Mouse (Mus musculus) spleen, postnatal 10 days (tissue): ENCODE results near the gene Gm28047.

Experiments
- DNase-seq, 2 experiments: peaks; one replicate each; pipeline ENCODE4 v3.0.0; 2021 to 2022; ENCODE audit warnings: low spot score in 2 of 2

Gm28047 gene

GRCm38 (mm10) chr15:102516728-102517404 is 108.0 kb downstream of the Gm28047 start, which contains the start of gene Map3k12:
Map3k12 (minus strand) TSS chr15:102517064.
- peak; percentile 62 to 65 for DNase-seq

- DNase-seq, result no peak
These were observed 108.6 kb downstream of the Gm28047 start for GRCm38 (mm10) chr15:102516293-102516692.

- DNase-seq, result no peak
These were observed 109.1 kb downstream of the Gm28047 start for GRCm38 (mm10) chr15:102515791-102516190.

- DNase-seq, result no peak
These were observed 109.6 kb downstream of the Gm28047 start for GRCm38 (mm10) chr15:102515261-102515660.

- no peak for DNase-seq
These were observed 111.9 kb downstream of the Gm28047 start for GRCm38 (mm10) chr15:102513004-102513403.

GRCm38 (mm10) chr15:102512471-102512870 is 112.4 kb downstream of the Gm28047 start:
- DNase-seq, result no peak

- no peak for DNase-seq
These were observed 112.9 kb downstream of the Gm28047 start for GRCm38 (mm10) chr15:102512010-102512409.

GRCm38 (mm10) chr15:102511285-102511833 is 113.5 kb downstream of the Gm28047 start:
- no peak for DNase-seq

GRCm38 (mm10) chr15:102510590-102511284 is 114.1 kb downstream of the Gm28047 start:
- DNase-seq, result peak; percentile 47 to 84

- DNase-seq, result no peak
These were observed 114.8 kb downstream of the Gm28047 start for GRCm38 (mm10) chr15:102510110-102510509.

GRCm38 (mm10) chr15:102508336-102508735 is 116.5 kb downstream of the Gm28047 start:
- DNase-seq, result no peak

GRCm38 (mm10) chr15:102507561-102507960 is 117.3 kb downstream of the Gm28047 start:
- no peak for DNase-seq

GRCm38 (mm10) chr15:102506864-102507263 is 118.0 kb downstream of the Gm28047 start:
- DNase-seq, result no peak

GRCm38 (mm10) chr15:102506464-102506830 is 118.4 kb downstream of the Gm28047 start:
- DNase-seq, result no peak

GRCm38 (mm10) chr15:102505770-102506463 is 119.0 kb downstream of the Gm28047 start:
- no peak for DNase-seq

- no peak for DNase-seq
These were observed 119.6 kb downstream of the Gm28047 start for GRCm38 (mm10) chr15:102505073-102505769.

GRCm38 (mm10) chr15:102503924-102504782 is 120.7 kb downstream of the Gm28047 start:
- no peak for DNase-seq

- DNase-seq, result no peak
These were observed 121.4 kb downstream of the Gm28047 start, which contains the start of gene Gm10337 for GRCm38 (mm10) chr15:102503447-102503846. Gm10337 (plus strand) TSS chr15:102503722.

- DNase-seq, result no peak
These were observed 122.5 kb downstream of the Gm28047 start for GRCm38 (mm10) chr15:102502254-102502840.
